Mouse (Mus musculus) MEL (cell line): ENCODE data around the gene Pld5.

ENCODE experiments used
- BHLHE40 ChIP-seq: IDR thresholded peaks from 2 replicates; pipeline ENCODE4 v1.6.1; 2012; ENCODE audit warnings: low read depth, mild to moderate bottlenecking, inconsistent platforms, low read length, improper control_type of control experiment, borderline replicate concordance
- CTCF ChIP-seq, 3 experiments: IDR thresholded peaks in 2 of 3; conservative IDR thresholded peaks in 1 of 3; 2 replicates each; pipeline ENCODE4 v1.5.1; 2011 to 2012; ENCODE audit warnings: low read length in 3 of 3, low read depth in 2 of 3, mild to moderate bottlenecking in 2 of 3, improper control_type of control experiment in 1 of 3, inconsistent platforms in 1 of 3, mixed read lengths in 1 of 3, moderate library complexity in 1 of 3; ENCODE audit not compliant: control insufficient read depth in 1 of 3, insufficient read depth in 1 of 3, poor library complexity in 1 of 3, severe bottlenecking in 1 of 3
- EP300 ChIP-seq, 2 experiments: IDR thresholded peaks; 2 replicates each; pipeline ENCODE4 v1.6.1; 2011; ENCODE audit warnings: improper control_type of control experiment in 2 of 2, low read length in 2 of 2, low read depth in 1 of 2, mild to moderate bottlenecking in 1 of 2
- HCFC1 ChIP-seq: IDR thresholded peaks from 2 replicates; pipeline ENCODE4 v1.6.1; 2012; ENCODE audit warnings: low read depth, mild to moderate bottlenecking, inconsistent platforms, low read length, improper control_type of control experiment, moderate library complexity
- JUND ChIP-seq: IDR thresholded peaks from 2 replicates; pipeline ENCODE4 v1.6.1; 2011; ENCODE audit warnings: low read depth, mild to moderate bottlenecking, improper control_type of control experiment, low read length
- MAZ ChIP-seq: IDR thresholded peaks from 2 replicates; pipeline ENCODE4 v1.6.1; 2012; ENCODE audit warnings: low read depth, mild to moderate bottlenecking, inconsistent platforms, low read length, improper control_type of control experiment
- MXI1 ChIP-seq: IDR thresholded peaks from 2 replicates; pipeline ENCODE4 v1.6.1; 2011; ENCODE audit warnings: mild to moderate bottlenecking, low read depth, low read length, improper control_type of control experiment
- MYB ChIP-seq: IDR thresholded peaks from 2 replicates; pipeline ENCODE4 v1.6.1; 2011; ENCODE audit warnings: mild to moderate bottlenecking, low read depth, low read length, improper control_type of control experiment
- NELFE ChIP-seq: IDR thresholded peaks from 2 replicates; pipeline ENCODE4 v1.6.1; 2011; ENCODE audit warnings: low read depth, low read length, improper control_type of control experiment
- POLR2A ChIP-seq, 2 experiments: IDR thresholded peaks; 2 replicates each; pipeline ENCODE4 v1.6.1; 2011 to 2012; ENCODE audit warnings: low read length in 2 of 2, mild to moderate bottlenecking in 2 of 2, control low read depth in 1 of 2, improper control_type of control experiment in 1 of 2, low read depth in 1 of 2, moderate library complexity in 1 of 2; ENCODE audit not compliant: control insufficient read depth in 1 of 2, insufficient read depth in 1 of 2, poor library complexity in 1 of 2
- USF1 ChIP-seq: IDR thresholded peaks from 2 replicates; pipeline ENCODE4 v1.6.1; 2014; ENCODE audit warnings: low read depth, mild to moderate bottlenecking, inconsistent platforms, low read length, improper control_type of control experiment, moderate library complexity
- ZMIZ1 ChIP-seq: IDR thresholded peaks from 2 replicates; pipeline ENCODE4 v1.6.1; 2012; ENCODE audit warnings: low read depth, mild to moderate bottlenecking, inconsistent platforms, low read length, improper control_type of control experiment, moderate library complexity

GRCm38 (mm10) chr1:176167114-176167513 is 108.0 kb downstream of the Pld5 start:
- TF ChIP-seq EP300 (IDR thresholded peaks at IDR 0.05; ENCODE audit: low read depth in 1 of 2, low read length in 2 of 2) (no peak), HCFC1 (no peak), MYB (no peak), MXI1 (no peak), JUND (no peak), CTCF (IDR thresholded peaks at IDR 0.05 in 2 of 3, conservative IDR thresholded peaks at IDR 0.05 in 1 of 3; ENCODE audit: control insufficient read depth in 1 of 3, insufficient read depth in 1 of 3, low read depth in 2 of 3, low read length in 3 of 3, poor library complexity in 1 of 3, severe bottlenecking in 1 of 3) (no peak), MAZ (no peak), NELFE (no peak), USF1 (no peak), BHLHE40 (no peak), POLR2A (IDR thresholded peaks at IDR 0.05; ENCODE audit: control insufficient read depth in 1 of 2, insufficient read depth in 1 of 2, low read depth in 1 of 2, low read length in 2 of 2, poor library complexity in 1 of 2) (no peak), ZMIZ1 (no peak)
